In genomic region chr7:118115877-118116568, GRCm38 (mm10) we compare ENCODE assay signal across 8 mouse cellular contexts. TPM values are rescaled to one million over a fixed set of nuclear protein-coding genes. Genes with fewer than 3 reads are reported as not detected.
DNase-seq lines count a peak whose midpoint lies in the region; ATAC-seq lines count a peak whose summit lies in the region.

Gene Rps15a, minus strand, starts transcription at chr7:118116188.

- peaks cover 43% of the 10 kb centered on the region for H3K4me1 ChIP-seq in hindbrain, embryonic 15.5 days (replicated peaks)

- WGBS in hindbrain, embryonic 15.5 days, result under 1% methylated on average over 40 of the region's 40 CpGs

- H3K9me3 ChIP-seq in hindbrain, embryonic 15.5 days, result no peaks in the 10 kb centered on the region

- peak within 1 kb of the TSS; percentile 78 for H3K4me3 ChIP-seq in hindbrain, embryonic 15.5 days

- H3K9ac ChIP-seq in hindbrain, embryonic 15.5 days, result peak within 1 kb of the TSS; percentile 90

- no peaks in the 10 kb centered on the region for H3K27me3 ChIP-seq in hindbrain, embryonic 15.5 days

- DNase-seq in T-cell, adult 2 months (ENCODE audit: low spot score), result peak; percentile 94
- DNase-seq in cerebellum, postnatal 36 days, result peak; percentile 95 to 98
- DNase-seq in frontal cortex, postnatal 36 days (ENCODE audit: low spot score in 2 of 2), result peak; percentile 94 to 95
- peak; percentile 85 for DNase-seq in left cerebral cortex, adult 11 months (ENCODE audit: low spot score)
- DNase-seq in lung, postnatal 4 days, result peak; percentile 95
- DNase-seq in retina, postnatal 7 days (ENCODE audit: low read depth, low spot score), result peak; percentile 92
- peak; percentile 92 for DNase-seq in urinary bladder, adult 2 months (ENCODE audit: low spot score)

- H3K4me2 ChIP-seq in hindbrain, embryonic 15.5 days, result peak within 1 kb of the TSS; percentile 91

- peak within 1 kb of the TSS; percentile 81 for H3K27ac ChIP-seq in hindbrain, embryonic 15.5 days (replicated peaks)

- ATAC-seq in hindbrain, embryonic 15.5 days (ENCODE audit: low FRiP score, low read depth), result peak; percentile 85

- peaks cover 41% of the 10 kb centered on the region for H3K36me3 ChIP-seq in hindbrain, embryonic 15.5 days

RNA-seq across cellular contexts. Expression of gene Rps15a, which starts in this region (rescaled TPM):
- 372 and 428 TPM in 2 replicates for polyA plus RNA-seq in hindbrain, embryonic 15.5 days (2015; fragmentation: Nextera tagmentation; extraction: Ambion mirVana)
- 4,149 and 4,255 TPM in 2 replicates for polyA plus RNA-seq in urinary bladder, adult 2 months (2012; rRNA removed)

Comparison
In these comparisons a context has a peak if more than half of its experiments do, and no peak if none do; other contexts are left out.
1. Peak in every context shown above with its lines: DNase-seq, ATAC-seq, H3K4me3 ChIP-seq and H3K27ac ChIP-seq.